Mouse (Mus musculus): ENCODE measurements around the gene Daam1. TPM values are rescaled to one million over a fixed set of nuclear protein-coding genes. Genes with fewer than 3 reads are reported as not detected.

Daam1 gene
- polyA plus RNA-seq, 1 experiment from 2014 or later: 11.2 TPM

DNA sequence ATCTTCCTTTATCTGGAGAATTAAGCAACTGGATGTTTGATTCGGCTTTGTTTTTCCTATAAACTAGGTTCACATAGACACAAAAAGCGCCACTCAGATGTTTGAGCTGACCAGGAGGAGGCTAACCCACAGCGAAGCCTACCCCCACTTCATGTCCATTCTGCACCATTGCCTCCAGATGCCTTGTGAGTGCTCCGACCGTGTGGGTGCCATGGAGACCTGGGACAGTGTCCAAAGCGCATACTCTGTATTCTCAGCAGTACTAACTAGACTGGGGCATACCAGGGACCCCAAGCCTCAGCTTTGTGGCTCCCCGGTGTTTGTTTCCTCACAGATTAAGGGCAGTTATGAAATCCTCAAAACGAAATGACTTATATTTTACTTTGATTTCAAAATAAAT lies 115.6 kb downstream of the Daam1 start:
- Histone ChIP-seq H3K27me3 (replicated peaks) (no peaks in the 10 kb centered on the region), H3K4me3 (no peak overlapping the region), H3K27ac (no peak overlapping the region), H3K9me3 (replicated peaks) (no peaks in the 10 kb centered on the region), H3K4me1 (peaks cover 21% of the 10 kb centered on the region), H3K9ac (no peak overlapping the region), H3K4me2 (no peak overlapping the region), H3K36me3 (peaks cover 93% of the 10 kb centered on the region)
- 89% methylated on average over 8 of the region's 8 CpGs for whole genome bisulfite sequencing (ENCODE audit: insufficient replicate concordance)
- ATAC-seq: no peak

- 89% methylated on average over 6 of the region's 6 CpGs for WGBS (ENCODE audit: insufficient replicate concordance)
- no peaks in the 10 kb centered on the region for H3K4me1 ChIP-seq
- no peak overlapping the region for H3K9ac ChIP-seq
- H3K27ac ChIP-seq: no peak overlapping the region
- no peak for ATAC-seq
- H3K4me2 ChIP-seq: no peak overlapping the region
- no peak overlapping the region for H3K4me3 ChIP-seq
- no peaks in the 10 kb centered on the region for H3K9me3 ChIP-seq (replicated peaks)
- no peaks in the 10 kb centered on the region for H3K27me3 ChIP-seq (replicated peaks)
- peaks cover 100% of the 10 kb centered on the region for H3K36me3 ChIP-seq
Observed at GRCm38 (mm10) chr12:71948972-71949371, 118.1 kb downstream of the Daam1 start.

DNA sequence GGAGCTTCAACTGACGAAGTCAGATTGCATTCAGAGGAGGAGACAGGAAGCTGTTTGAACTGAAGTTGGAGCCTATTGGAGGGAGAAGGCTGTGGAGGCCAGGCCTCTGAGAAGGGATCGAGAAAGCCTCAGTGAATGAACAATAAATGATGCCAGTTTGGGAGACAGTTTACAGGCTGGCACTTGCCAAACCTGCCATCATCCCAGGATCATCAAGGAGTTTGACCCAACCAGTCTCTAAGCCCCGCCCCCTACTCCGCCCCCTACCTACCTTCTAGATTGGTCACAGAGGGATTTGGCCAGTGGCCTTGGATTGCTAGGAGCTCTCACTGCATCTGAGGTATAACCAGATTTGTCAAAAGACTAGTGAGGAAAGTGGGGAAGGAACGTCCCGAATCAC lies 118.7 kb downstream of the Daam1 start:
- Histone ChIP-seq H3K4me3 (no peak overlapping the region), H3K27ac (no peak overlapping the region), H3K4me2 (no peak overlapping the region), H3K27me3 (replicated peaks) (no peaks in the 10 kb centered on the region), H3K9ac (no peak overlapping the region), H3K9me3 (replicated peaks) (no peaks in the 10 kb centered on the region), H3K4me1 (no peaks in the 10 kb centered on the region), H3K36me3 (peaks cover 99% of the 10 kb centered on the region)
- WGBS (ENCODE audit: insufficient replicate concordance): 85% methylated on average over 6 of the region's 6 CpGs
- ATAC-seq: no peak

DNA sequence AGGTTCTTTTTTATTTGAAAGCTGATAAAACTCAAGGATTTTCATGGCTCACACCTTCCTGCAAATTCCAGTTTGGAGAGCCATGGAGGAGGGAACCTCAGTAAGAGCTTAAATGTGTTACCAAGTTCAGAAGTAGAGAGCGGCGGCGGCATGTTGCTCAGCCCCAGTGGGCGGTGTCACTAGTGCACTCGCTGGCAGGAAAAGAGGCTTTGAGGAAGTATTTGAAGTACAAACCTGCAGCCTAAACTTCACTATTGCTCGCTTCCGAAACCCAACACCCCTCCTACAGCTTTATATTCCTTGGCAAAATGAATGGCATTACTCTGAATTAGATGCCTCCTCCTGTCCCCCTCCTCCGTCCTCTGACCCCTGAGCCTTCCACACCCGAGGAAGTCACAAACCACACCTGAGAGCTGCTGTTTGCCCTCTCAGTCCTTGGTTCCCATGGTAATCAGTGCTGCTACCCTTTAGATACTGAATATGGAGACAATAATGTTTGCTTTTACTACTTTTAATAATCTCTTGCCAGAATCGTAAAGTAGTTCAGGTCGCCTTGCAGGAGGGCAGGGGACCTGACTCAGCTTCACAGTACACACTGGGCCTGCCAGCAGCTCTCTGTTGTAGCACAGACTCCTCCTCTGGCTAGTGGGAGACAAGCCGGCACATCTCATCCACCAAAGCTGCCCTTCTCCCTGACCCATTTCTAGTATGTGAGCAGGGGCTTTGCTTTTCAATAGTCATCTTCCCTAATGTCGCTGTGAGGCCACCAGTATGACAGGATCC lies 119.4 kb downstream of the Daam1 start:
- H3K27ac ChIP-seq: no peak overlapping the region
- no peak overlapping the region for H3K4me3 ChIP-seq
- H3K4me1 ChIP-seq: no peaks in the 10 kb centered on the region
- no peak overlapping the region for H3K9ac ChIP-seq
- H3K36me3 ChIP-seq: peaks cover 95% of the 10 kb centered on the region
- 85% methylated on average over 13 of the region's 13 CpGs for WGBS (ENCODE audit: insufficient replicate concordance)
- H3K9me3 ChIP-seq (replicated peaks): no peaks in the 10 kb centered on the region
- ATAC-seq: no peak
- no peak overlapping the region for H3K4me2 ChIP-seq
- H3K27me3 ChIP-seq (replicated peaks): no peaks in the 10 kb centered on the region

- Histone ChIP-seq H3K27me3 (replicated peaks) (no peaks in the 10 kb centered on the region), H3K4me2 (no peak overlapping the region), H3K36me3 (peaks cover 93% of the 10 kb centered on the region), H3K9ac (no peak overlapping the region), H3K9me3 (replicated peaks) (no peaks in the 10 kb centered on the region), H3K27ac (no peak overlapping the region), H3K4me1 (no peaks in the 10 kb centered on the region), H3K4me3 (no peak overlapping the region)
- ATAC-seq: no peak
- WGBS (ENCODE audit: insufficient replicate concordance): 81% methylated on average over 5 of the region's 5 CpGs
Observed at GRCm38 (mm10) chr12:71954180-71954935, 123.5 kb downstream of the Daam1 start.

DNA sequence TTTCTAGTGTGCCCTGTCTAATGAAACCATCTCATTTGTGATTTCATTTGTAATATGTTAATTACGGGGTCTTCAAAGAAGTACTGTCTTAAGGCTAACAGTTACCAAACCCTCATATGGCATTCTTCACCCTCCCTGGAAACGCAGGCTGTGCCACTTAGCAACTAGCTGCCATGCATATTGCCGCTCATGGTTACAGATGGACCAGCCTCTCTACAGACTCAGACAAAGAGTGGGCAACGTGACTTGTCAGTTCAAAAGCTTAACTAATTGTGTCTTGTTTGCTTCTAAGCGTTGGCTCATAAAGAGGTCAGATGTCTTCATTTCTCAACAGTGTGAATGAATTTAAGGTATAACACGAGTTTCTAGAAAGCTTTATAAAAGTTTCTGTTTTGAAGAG lies 126.1 kb downstream of the Daam1 start:
- no peaks in the 10 kb centered on the region for H3K27me3 ChIP-seq (replicated peaks)
- no peaks in the 10 kb centered on the region for H3K9me3 ChIP-seq (replicated peaks)
- no peak for ATAC-seq
- no peak overlapping the region for H3K9ac ChIP-seq
- H3K4me1 ChIP-seq: no peaks in the 10 kb centered on the region
- no peak overlapping the region for H3K27ac ChIP-seq
- H3K4me3 ChIP-seq: no peak overlapping the region
- peaks cover 92% of the 10 kb centered on the region for H3K36me3 ChIP-seq
- no peak overlapping the region for H3K4me2 ChIP-seq
- 86% methylated on average over 6 of the region's 6 CpGs for WGBS (ENCODE audit: insufficient replicate concordance)

DNA sequence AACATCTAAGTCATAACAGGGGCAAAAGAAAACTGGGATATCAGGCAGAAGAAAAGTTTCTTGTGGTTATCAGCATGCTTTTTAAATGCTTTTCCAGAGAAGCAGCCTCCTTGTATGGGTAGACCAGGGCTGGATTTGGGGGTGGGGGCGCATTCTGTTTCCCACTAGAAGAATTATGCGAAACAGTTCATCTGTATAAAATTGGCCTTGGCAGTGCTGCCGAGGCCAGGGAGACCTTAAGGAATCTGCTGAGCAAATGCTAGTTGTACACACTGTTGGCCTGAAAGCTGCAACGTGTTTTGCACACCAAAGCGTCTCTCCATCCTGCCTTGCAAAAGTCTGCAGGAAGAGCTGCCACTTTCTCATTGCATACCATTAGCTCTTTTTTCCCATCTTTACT lies 126.6 kb downstream of the Daam1 start:
- H3K9ac ChIP-seq: no peak overlapping the region
- no peak overlapping the region for H3K27ac ChIP-seq
- H3K27me3 ChIP-seq (replicated peaks): no peaks in the 10 kb centered on the region
- no peaks in the 10 kb centered on the region for H3K9me3 ChIP-seq (replicated peaks)
- ATAC-seq: no peak
- H3K4me1 ChIP-seq: no peaks in the 10 kb centered on the region
- no peak overlapping the region for H3K4me3 ChIP-seq
- peaks cover 92% of the 10 kb centered on the region for H3K36me3 ChIP-seq
- 72% methylated on average over 5 of the region's 5 CpGs for WGBS (ENCODE audit: insufficient replicate concordance)
- no peak overlapping the region for H3K4me2 ChIP-seq

- Histone ChIP-seq H3K27me3 (replicated peaks) (no peaks in the 10 kb centered on the region), H3K4me1 (no peaks in the 10 kb centered on the region), H3K9ac (no peak overlapping the region), H3K4me3 (no peak overlapping the region), H3K36me3 (peaks cover 77% of the 10 kb centered on the region), H3K9me3 (replicated peaks) (no peaks in the 10 kb centered on the region), H3K27ac (no peak overlapping the region), H3K4me2 (no peak overlapping the region)
- no peak for ATAC-seq
- WGBS (ENCODE audit: insufficient replicate concordance): 71% methylated on average over 6 of the region's 6 CpGs
Observed at GRCm38 (mm10) chr12:71959351-71959991, 128.6 kb downstream of the Daam1 start.

DNA sequence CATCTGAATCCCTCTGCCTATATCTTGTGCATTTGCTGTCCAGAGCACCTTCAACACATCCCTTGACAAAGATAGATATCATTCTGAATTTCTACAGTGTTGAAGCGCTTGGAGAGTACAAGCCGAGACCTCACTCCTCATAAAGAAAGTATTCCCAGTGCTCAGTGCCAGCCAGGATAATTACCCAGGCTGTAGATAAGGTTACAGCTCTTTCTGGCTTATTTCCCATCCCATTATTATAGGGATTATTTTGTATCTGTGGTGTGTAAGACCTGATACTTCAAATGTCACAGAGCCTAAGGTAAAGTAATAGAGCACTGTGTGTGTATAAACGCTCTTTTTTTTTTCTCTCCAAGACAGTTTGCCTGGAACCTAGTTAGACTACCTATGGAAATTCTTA lies 130.8 kb downstream of the Daam1 start:
- Histone ChIP-seq H3K4me2 (no peak overlapping the region), H3K27me3 (replicated peaks) (no peaks in the 10 kb centered on the region), H3K27ac (no peak overlapping the region), H3K4me3 (no peak overlapping the region), H3K4me1 (no peaks in the 10 kb centered on the region), H3K9ac (no peak overlapping the region), H3K9me3 (replicated peaks) (no peaks in the 10 kb centered on the region), H3K36me3 (peaks cover 60% of the 10 kb centered on the region)
- WGBS (ENCODE audit: insufficient replicate concordance): 92% methylated on average over 3 of the region's 3 CpGs
- no peak for ATAC-seq

- no peak for ATAC-seq
- Histone ChIP-seq H3K36me3 (peaks cover 52% of the 10 kb centered on the region), H3K9me3 (replicated peaks) (no peaks in the 10 kb centered on the region), H3K27ac (no peak overlapping the region), H3K4me1 (no peaks in the 10 kb centered on the region), H3K4me2 (no peak overlapping the region), H3K9ac (no peak overlapping the region), H3K27me3 (replicated peaks) (no peaks in the 10 kb centered on the region), H3K4me3 (no peak overlapping the region)
- 67% methylated on average over 4 of the region's 4 CpGs for WGBS (ENCODE audit: insufficient replicate concordance)
Observed at GRCm38 (mm10) chr12:71962616-71963015, 131.7 kb downstream of the Daam1 start.

GRCm38 (mm10) chr12:71968592-71968991 lies 137.7 kb downstream of the Daam1 start:
- Histone ChIP-seq H3K9me3 (replicated peaks) (no peaks in the 10 kb centered on the region), H3K36me3 (peaks cover 54% of the 10 kb centered on the region), H3K9ac (no peak overlapping the region), H3K27me3 (replicated peaks) (no peaks in the 10 kb centered on the region), H3K4me1 (peaks cover 26% of the 10 kb centered on the region), H3K27ac (no peak overlapping the region), H3K4me3 (no peak overlapping the region), H3K4me2 (no peak overlapping the region)
- ATAC-seq: no peak
- 65% methylated on average over 4 of the region's 4 CpGs for WGBS (ENCODE audit: insufficient replicate concordance)

GRCm38 (mm10) chr12:71969022-71969421 lies 138.1 kb downstream of the Daam1 start:
- H3K36me3 ChIP-seq: peaks cover 58% of the 10 kb centered on the region
- ATAC-seq: no peak

More at GRCm38 (mm10) chr12:71969022-71969421, 138.1 kb downstream of the Daam1 start:
- no peak overlapping the region for H3K4me3 ChIP-seq
- H3K9me3 ChIP-seq (replicated peaks): no peaks in the 10 kb centered on the region
- no peak overlapping the region for H3K27ac ChIP-seq
- no peak overlapping the region for H3K9ac ChIP-seq
- H3K4me1 ChIP-seq: peaks cover 26% of the 10 kb centered on the region
- no peaks in the 10 kb centered on the region for H3K27me3 ChIP-seq (replicated peaks)
- H3K4me2 ChIP-seq: no peak overlapping the region
- WGBS (ENCODE audit: insufficient replicate concordance): 61% methylated on average over 3 of the region's 3 CpGs
